Mouse (Mus musculus) liver, adult 2 months (tissue): ENCODE measurements around the gene Nfyb. TPM values are rescaled to one million over a fixed set of nuclear protein-coding genes. Genes with fewer than 3 reads are reported as not detected.
A peak's percentile ranks its signal among the peaks of the same experiment; 100 is the strongest.

Experiments used
- DNase-seq: peaks from one replicate; pipeline ENCODE4 v3.0.0-alpha.2; 2011; ENCODE audit warnings: low read depth, low spot score; ENCODE audit errors: extremely low read depth
- H3K27ac ChIP-seq: fragments of 200-500 bp; replicated peaks from 2 replicates; pipeline ENCODE4 v1.5.1; 2012; ENCODE audit warnings: low read depth, mild to moderate bottlenecking, control low read depth, inconsistent platforms, low read length; ENCODE audit not compliant: insufficient read depth
- H3K27me3 ChIP-seq: fragments of 200-500 bp; 2 replicates; pipeline ENCODE4 v1.6.1; 2012; ENCODE audit warnings: mild to moderate bottlenecking, moderate library complexity, low read length, inconsistent platforms; ENCODE audit not compliant: control insufficient read depth, insufficient read depth
- H3K36me3 ChIP-seq: fragments of 200-500 bp; 2 replicates; pipeline ENCODE4 v1.6.1; 2012; ENCODE audit warnings: low read length, inconsistent platforms; ENCODE audit not compliant: control insufficient read depth, insufficient read depth
- H3K4me1 ChIP-seq: fragments of 200-500 bp; 2 replicates; pipeline ENCODE4 v1.6.1; 2011; ENCODE audit warnings: low read length; ENCODE audit not compliant: control insufficient read depth, insufficient read depth
- H3K4me3 ChIP-seq: fragments of 200-500 bp; 2 replicates; pipeline ENCODE4 v1.5.1; 2011; ENCODE audit warnings: low read depth, mild to moderate bottlenecking, control low read depth, low read length, moderate library complexity; ENCODE audit not compliant: insufficient read depth
- H3K79me2 ChIP-seq: fragments of 200-500 bp; 2 replicates; pipeline ENCODE4 v1.6.1; 2012; ENCODE audit warnings: inconsistent platforms, mild to moderate bottlenecking, low read length, moderate library complexity; ENCODE audit not compliant: control insufficient read depth, insufficient read depth
- H3K9ac ChIP-seq: fragments of 200-500 bp; 2 replicates; pipeline ENCODE4 v1.6.1; 2012; ENCODE audit warnings: low read depth, mild to moderate bottlenecking, control low read depth, inconsistent platforms, low read length
- CTCF ChIP-seq: fragments of 200-500 bp; IDR thresholded peaks from 2 replicates; pipeline ENCODE4 v1.5.1; 2011; ENCODE audit warnings: low read depth, low read length, control low read depth
- POLR2A ChIP-seq: fragments of 200-500 bp; IDR thresholded peaks from 2 replicates; pipeline ENCODE4 v1.6.1; 2011; ENCODE audit warnings: low read length, control low read depth; ENCODE audit not compliant: insufficient read depth; ENCODE audit errors: extremely low read depth
- WGBS: fragments of 180-500 bp; shearing (Covaris S2); methylation state at CpG from one replicate; pipeline ENCODE4 v1.1.7; 2018; 5-methylcytosine and 5-hydroxymethylcytosine counted together
- polyA plus RNA-seq: library from polyadenylated mRNA; depleted of rRNA; stranded (reverse); fragments of >200 nt; gene quantifications from 2 replicates; pipeline ENCODE4 v1.2.3, GENCODE M21; 2012; rRNA removed
- total RNA-seq: library from RNA; depleted of rRNA; stranded (reverse); fragments of >200 nt; gene quantifications from 2 replicates; pipeline ENCODE4 v1.2.3, GENCODE M21; 2014; rRNA removed

The Nfyb gene
- total RNA-seq (30.8 and 34.8 TPM in 2 replicates), polyA plus RNA-seq (29.0 and 30.2 TPM in 2 replicates)

- no peak for TF ChIP-seq CTCF
- peak; percentile 96 for TF ChIP-seq POLR2A
- under 1% methylated on average over 64 of the region's 68 CpGs for WGBS
Measured at GRCm38 (mm10) chr10:82763840-82764631, at the start of gene Nfyb. Gene Nfyb (minus strand): TSS chr10:82764144.

GRCm38 (mm10) chr10:82811855-82812431, 48.0 kb upstream of the Nfyb start:
- WGBS, result 6% methylated on average over 42 of the region's 52 CpGs
- Histone ChIP-seq H3K27ac (no peak overlapping the region), H3K36me3 (no peaks in the 10 kb centered on the region), H3K4me3 (peak overlapping the region; percentile 64), H3K79me2 (no peaks in the 10 kb centered on the region), H3K9ac (peak overlapping the region; percentile 61), H3K4me1 (peaks cover 8% of the 10 kb centered on the region; the same call in 1 of the 2 replicates), H3K27me3 (no peaks in the 10 kb centered on the region)
- DNase-seq, result no peak
- TF ChIP-seq CTCF (peak; percentile 81), POLR2A (no peak)

More at GRCm38 (mm10) chr10:82763840-82764631, at the start of gene Nfyb:
- H3K27me3 ChIP-seq, result no peaks in the 10 kb centered on the region
- DNase-seq, result peak; percentile 96
- peak within 1 kb of the TSS; percentile 96 for H3K4me3 ChIP-seq
- no peaks in the 10 kb centered on the region for H3K36me3 ChIP-seq
- peak within 1 kb of the TSS; percentile 95 for H3K9ac ChIP-seq
- no peaks in the 10 kb centered on the region; the same call in 1 of the 2 replicates for H3K79me2 ChIP-seq
- H3K27ac ChIP-seq, result peak within 1 kb of the TSS; percentile 85
- peaks cover 18% of the 10 kb centered on the region for H3K4me1 ChIP-seq

DNA sequence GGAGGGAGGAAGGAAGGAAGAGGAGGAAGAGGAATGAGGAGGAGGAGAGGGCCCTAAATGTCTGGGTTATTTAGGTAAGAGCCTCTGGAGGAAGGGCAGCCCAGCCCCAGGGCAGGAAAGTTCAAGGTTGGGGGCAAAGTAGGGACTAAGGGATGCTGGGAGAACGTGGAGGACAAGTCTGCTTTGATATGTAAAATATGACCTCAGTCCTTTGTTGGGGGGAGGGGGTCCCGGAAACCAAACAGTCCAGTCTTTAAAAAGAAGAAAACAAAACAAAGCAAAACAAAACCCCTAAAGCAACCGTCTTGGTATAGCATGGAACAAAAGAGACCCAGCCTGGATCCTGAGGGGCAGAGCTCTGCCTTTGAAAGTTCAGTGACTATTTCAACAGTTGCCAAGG, 45.4 kb upstream of the Nfyb start:
- Histone ChIP-seq H3K27ac (no peak overlapping the region), H3K4me3 (no peak overlapping the region), H3K79me2 (no peaks in the 10 kb centered on the region), H3K9ac (no peak overlapping the region), H3K4me1 (peaks cover 29% of the 10 kb centered on the region), H3K27me3 (no peaks in the 10 kb centered on the region), H3K36me3 (no peaks in the 10 kb centered on the region)
- TF ChIP-seq POLR2A (no peak), CTCF (no peak)
- DNase-seq, result no peak
- WGBS, result 72% methylated on average over 3 of the region's 3 CpGs

DNA sequence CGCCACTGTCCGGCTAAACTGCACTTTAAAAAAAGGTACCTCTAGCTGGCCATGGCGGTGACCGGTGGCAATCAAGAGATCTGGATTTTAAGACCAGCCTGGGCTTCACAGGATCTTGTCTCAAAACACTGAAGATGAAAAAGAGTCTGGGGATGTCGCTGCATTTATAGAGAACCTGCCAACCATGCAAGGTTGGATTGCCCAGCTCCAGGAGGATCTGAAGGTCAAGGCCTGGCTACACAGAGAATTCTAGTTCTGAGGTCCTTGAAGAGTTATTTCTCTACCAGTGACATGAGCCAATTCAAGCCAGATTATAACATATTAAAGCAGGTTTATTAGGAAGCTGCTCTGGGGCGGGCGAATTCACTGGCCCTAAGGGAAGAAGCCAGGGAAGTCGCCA, 44.9 kb upstream of the Nfyb start:
- no peak overlapping the region for H3K4me3 ChIP-seq
- no peak for TF ChIP-seq CTCF
- no peak for TF ChIP-seq POLR2A
- no peaks in the 10 kb centered on the region for H3K79me2 ChIP-seq
- no peak for DNase-seq
- H3K9ac ChIP-seq, result no peak overlapping the region
- no peaks in the 10 kb centered on the region for H3K36me3 ChIP-seq
- H3K27me3 ChIP-seq, result no peaks in the 10 kb centered on the region
- WGBS, result 89% methylated on average over 8 of the region's 8 CpGs
- H3K4me1 ChIP-seq, result peaks cover 28% of the 10 kb centered on the region
- H3K27ac ChIP-seq, result no peak overlapping the region

DNA sequence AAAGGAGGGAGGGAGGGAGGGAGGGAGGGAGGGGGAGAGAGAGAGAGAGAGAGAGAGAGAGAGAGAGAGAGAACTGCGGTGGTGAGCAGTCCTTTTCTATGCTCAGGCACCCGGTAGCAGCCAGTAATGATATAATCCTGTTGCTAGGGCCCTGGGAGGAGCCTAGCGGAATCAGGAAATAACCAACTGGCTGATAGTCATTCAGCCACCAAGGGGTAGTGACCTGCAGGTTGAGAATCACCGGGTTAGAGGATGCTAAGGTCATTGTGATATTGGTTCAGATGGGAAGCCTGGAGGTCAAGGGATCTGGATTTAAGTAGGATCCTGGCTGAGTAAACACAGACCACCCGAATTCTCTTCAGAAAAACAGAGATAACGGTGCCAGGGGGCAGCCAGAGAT, 44.2 kb upstream of the Nfyb start:
- Histone ChIP-seq H3K4me3 (no peak overlapping the region), H3K79me2 (no peaks in the 10 kb centered on the region), H3K27ac (no peak overlapping the region), H3K9ac (no peak overlapping the region), H3K36me3 (no peaks in the 10 kb centered on the region), H3K4me1 (peaks cover 27% of the 10 kb centered on the region), H3K27me3 (no peaks in the 10 kb centered on the region)
- peak; percentile 61 for DNase-seq
- 35% methylated on average over 6 of the region's 6 CpGs for WGBS
- TF ChIP-seq POLR2A (no peak), CTCF (no peak)

- TF ChIP-seq CTCF (no peak), POLR2A (no peak)
- no peak overlapping the region for H3K27ac ChIP-seq
- no peak for DNase-seq
- H3K4me3 ChIP-seq, result no peak overlapping the region
- 62% methylated on average over 7 of the region's 7 CpGs for WGBS
- H3K36me3 ChIP-seq, result no peaks in the 10 kb centered on the region
- H3K79me2 ChIP-seq, result no peaks in the 10 kb centered on the region
- H3K9ac ChIP-seq, result no peak overlapping the region
- H3K27me3 ChIP-seq, result no peaks in the 10 kb centered on the region
- peaks cover 27% of the 10 kb centered on the region for H3K4me1 ChIP-seq
Measured at GRCm38 (mm10) chr10:82807238-82807637, 43.3 kb upstream of the Nfyb start.
